Mouse (Mus musculus): ENCODE measurements at regions not wholly inside any gene's neighbourhood (a gene's known extent, or its start where the extent isn't known, plus 50 kb on each side); places are given as distances from the start of the nearest gene placed in this dataset.

- H3K36me3 ChIP-seq (ENCODE audit: control insufficient read depth, insufficient read depth, low read length): no peaks in the 10 kb centered on the region
- no peaks in the 10 kb centered on the region for H3K4me1 ChIP-seq (ENCODE audit: control insufficient read depth, insufficient read depth, low read length)
- ATAC-seq (ENCODE audit: insufficient number of reproducible peaks, insufficient read depth, low FRiP score, low read depth): no peak
- H3K4me2 ChIP-seq (replicated peaks; ENCODE audit: low read depth, low read length): no peak overlapping the region
- 51% methylated on average over 2 of the region's 2 CpGs for WGBS
- H3K9ac ChIP-seq (replicated peaks; ENCODE audit: low read depth, low read length): no peak overlapping the region
- no peak overlapping the region for H3K4me3 ChIP-seq (ENCODE audit: low read depth, low read length)
- no peak overlapping the region for H3K27ac ChIP-seq (ENCODE audit: low read length)
- H3K27me3 ChIP-seq (ENCODE audit: control insufficient read depth, insufficient read depth, low read length): no peaks in the 10 kb centered on the region
- no peaks in the 10 kb centered on the region for H3K9me3 ChIP-seq (ENCODE audit: control insufficient read depth, low read depth, low read length)
These were observed 267.8 kb downstream of the Tcerg1l start for GRCm38 (mm10) chr7:138129701-138130100.

GRCm38 (mm10) chr7:138133427-138133826, 264.1 kb downstream of the Tcerg1l start:
- Histone ChIP-seq H3K36me3 (ENCODE audit: control insufficient read depth, insufficient read depth, low read length) (no peaks in the 10 kb centered on the region), H3K4me2 (replicated peaks; ENCODE audit: low read depth, low read length) (no peak overlapping the region), H3K27ac (ENCODE audit: low read length) (no peak overlapping the region), H3K4me1 (ENCODE audit: control insufficient read depth, insufficient read depth, low read length) (no peaks in the 10 kb centered on the region), H3K4me3 (ENCODE audit: low read depth, low read length) (no peak overlapping the region), H3K9me3 (ENCODE audit: control insufficient read depth, low read depth, low read length) (no peaks in the 10 kb centered on the region), H3K27me3 (ENCODE audit: control insufficient read depth, insufficient read depth, low read length) (no peaks in the 10 kb centered on the region), H3K9ac (replicated peaks; ENCODE audit: low read depth, low read length) (no peak overlapping the region)
- WGBS: 88% methylated on average over 6 of the region's 6 CpGs
- no peak for ATAC-seq (ENCODE audit: insufficient number of reproducible peaks, insufficient read depth, low FRiP score, low read depth)

- Histone ChIP-seq H3K4me2 (replicated peaks; ENCODE audit: low read depth, low read length) (no peak overlapping the region), H3K4me1 (ENCODE audit: control insufficient read depth, insufficient read depth, low read length) (no peaks in the 10 kb centered on the region), H3K27me3 (ENCODE audit: control insufficient read depth, insufficient read depth, low read length) (no peaks in the 10 kb centered on the region), H3K9ac (replicated peaks; ENCODE audit: low read depth, low read length) (no peak overlapping the region), H3K4me3 (ENCODE audit: low read depth, low read length) (no peak overlapping the region), H3K27ac (ENCODE audit: low read length) (no peak overlapping the region), H3K9me3 (ENCODE audit: control insufficient read depth, low read depth, low read length) (no peaks in the 10 kb centered on the region), H3K36me3 (ENCODE audit: control insufficient read depth, insufficient read depth, low read length) (no peaks in the 10 kb centered on the region)
- WGBS: 37% methylated on average over 1 of the region's 1 CpGs
- ATAC-seq (ENCODE audit: insufficient number of reproducible peaks, insufficient read depth, low FRiP score, low read depth): no peak
These were observed 259.6 kb downstream of the Tcerg1l start for GRCm38 (mm10) chr7:138137934-138138333.

GRCm38 (mm10) chr7:138139766-138140165, 257.8 kb downstream of the Tcerg1l start:
- Histone ChIP-seq H3K36me3 (ENCODE audit: control insufficient read depth, insufficient read depth, low read length) (no peaks in the 10 kb centered on the region), H3K4me2 (replicated peaks; ENCODE audit: low read depth, low read length) (no peak overlapping the region), H3K4me3 (ENCODE audit: low read depth, low read length) (no peak overlapping the region), H3K27ac (ENCODE audit: low read length) (no peak overlapping the region), H3K27me3 (ENCODE audit: control insufficient read depth, insufficient read depth, low read length) (no peaks in the 10 kb centered on the region), H3K9me3 (ENCODE audit: control insufficient read depth, low read depth, low read length) (no peaks in the 10 kb centered on the region), H3K4me1 (ENCODE audit: control insufficient read depth, insufficient read depth, low read length) (no peaks in the 10 kb centered on the region), H3K9ac (replicated peaks; ENCODE audit: low read depth, low read length) (no peak overlapping the region)
- WGBS: 90% methylated on average over 5 of the region's 5 CpGs
- ATAC-seq (ENCODE audit: insufficient number of reproducible peaks, insufficient read depth, low FRiP score, low read depth): no peak

GRCm38 (mm10) chr7:138149496-138149895, 248.0 kb downstream of the Tcerg1l start:
- H3K4me3 ChIP-seq (ENCODE audit: low read depth, low read length): no peak overlapping the region
- H3K9me3 ChIP-seq (ENCODE audit: control insufficient read depth, low read depth, low read length): no peaks in the 10 kb centered on the region
- 80% methylated on average over 2 of the region's 2 CpGs for WGBS
- no peak overlapping the region for H3K9ac ChIP-seq (replicated peaks; ENCODE audit: low read depth, low read length)
- H3K4me2 ChIP-seq (replicated peaks; ENCODE audit: low read depth, low read length): no peak overlapping the region
- H3K4me1 ChIP-seq (ENCODE audit: control insufficient read depth, insufficient read depth, low read length): no peaks in the 10 kb centered on the region
- no peaks in the 10 kb centered on the region for H3K27me3 ChIP-seq (ENCODE audit: control insufficient read depth, insufficient read depth, low read length)
- H3K36me3 ChIP-seq (ENCODE audit: control insufficient read depth, insufficient read depth, low read length): no peaks in the 10 kb centered on the region
- no peak overlapping the region for H3K27ac ChIP-seq (ENCODE audit: low read length)
- no peak for ATAC-seq (ENCODE audit: insufficient number of reproducible peaks, insufficient read depth, low FRiP score, low read depth)

- Histone ChIP-seq H3K36me3 (ENCODE audit: control insufficient read depth, insufficient read depth, low read length) (no peaks in the 10 kb centered on the region), H3K9ac (replicated peaks; ENCODE audit: low read depth, low read length) (no peak overlapping the region), H3K27me3 (ENCODE audit: control insufficient read depth, insufficient read depth, low read length) (no peaks in the 10 kb centered on the region), H3K4me1 (ENCODE audit: control insufficient read depth, insufficient read depth, low read length) (no peaks in the 10 kb centered on the region), H3K27ac (ENCODE audit: low read length) (no peak overlapping the region), H3K9me3 (ENCODE audit: control insufficient read depth, low read depth, low read length) (no peaks in the 10 kb centered on the region), H3K4me2 (replicated peaks; ENCODE audit: low read depth, low read length) (no peak overlapping the region), H3K4me3 (ENCODE audit: low read depth, low read length) (no peak overlapping the region)
- 63% methylated on average over 4 of the region's 4 CpGs for WGBS
- no peak for ATAC-seq (ENCODE audit: insufficient number of reproducible peaks, insufficient read depth, low FRiP score, low read depth)
These were observed 243.9 kb downstream of the Tcerg1l start for GRCm38 (mm10) chr7:138153455-138154167.
